Mouse (Mus musculus): ENCODE results near the gene Dhrs7c.
A peak's percentile ranks its signal among the peaks of the same experiment; 100 is the strongest.

Gene Dhrs7c

GRCm38 (mm10) chr11:67851770-67852169, 53.8 kb downstream of the Dhrs7c start:
- DNase-seq, result no peak

- no peak for DNase-seq
Observed at GRCm38 (mm10) chr11:67853996-67854395, 56.0 kb downstream of the Dhrs7c start.

- peak; percentile 18 for DNase-seq
Observed at GRCm38 (mm10) chr11:67855035-67855434, 57.0 kb downstream of the Dhrs7c start.

- DNase-seq, result no peak
Observed at GRCm38 (mm10) chr11:67858518-67858917, 60.5 kb downstream of the Dhrs7c start.

GRCm38 (mm10) chr11:67860743-67861398, 62.9 kb downstream of the Dhrs7c start:
- no peak for DNase-seq

- no peak for DNase-seq
Observed at GRCm38 (mm10) chr11:67861399-67861838, 63.4 kb downstream of the Dhrs7c start.

- DNase-seq, result no peak
Observed at GRCm38 (mm10) chr11:67865100-67865499, 67.1 kb downstream of the Dhrs7c start.
